Mouse (Mus musculus) neutrophil, adult 5-6 weeks (primary cell): ENCODE results near the gene Acap2. TPM values are rescaled to one million over a fixed set of nuclear protein-coding genes. Genes with fewer than 3 reads are reported as not detected.

ENCODE experiments used
- ATAC-seq: fragments of 151-379, 151-347 bp; 2 replicates; pipeline ENCODE4 v1.8.0; 2017; ENCODE audit warnings: mild to moderate bottlenecking, moderate TSS enrichment; ENCODE audit not compliant: insufficient number of reproducible peaks, poor library complexity, low FRiP score, severe bottlenecking; ENCODE audit errors: extremely low read depth
- total RNA-seq: library from RNA; stranded (forward); fragments of 200-1000 nt; gene quantifications from 2 replicates; pipeline ENCODE4 v1.2.3, GENCODE M21; 2017

The Acap2 gene
- total RNA-seq, 1 experiment from 2014 or later, result 125 TPM

DNA sequence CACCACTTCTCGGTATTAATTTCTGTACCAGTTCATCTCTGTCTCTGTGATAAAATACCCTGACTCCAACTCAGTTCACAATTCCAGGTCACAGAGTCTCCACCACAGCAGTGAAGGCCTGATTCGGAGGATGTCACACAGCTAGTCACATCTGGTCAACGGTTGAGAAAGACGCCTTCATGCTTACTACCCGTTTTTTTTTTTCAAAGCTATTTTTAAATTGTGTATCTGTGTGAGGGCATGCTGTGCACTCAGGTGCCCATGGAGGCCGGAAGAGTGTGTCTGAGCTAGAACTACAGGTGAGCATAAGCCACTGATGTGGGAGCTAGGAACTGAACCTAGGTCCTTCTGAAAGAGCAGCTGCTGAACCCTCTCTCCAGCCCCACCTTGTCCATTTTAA is 136.3 kb downstream of the Acap2 start:
- no peak for ATAC-seq

DNA sequence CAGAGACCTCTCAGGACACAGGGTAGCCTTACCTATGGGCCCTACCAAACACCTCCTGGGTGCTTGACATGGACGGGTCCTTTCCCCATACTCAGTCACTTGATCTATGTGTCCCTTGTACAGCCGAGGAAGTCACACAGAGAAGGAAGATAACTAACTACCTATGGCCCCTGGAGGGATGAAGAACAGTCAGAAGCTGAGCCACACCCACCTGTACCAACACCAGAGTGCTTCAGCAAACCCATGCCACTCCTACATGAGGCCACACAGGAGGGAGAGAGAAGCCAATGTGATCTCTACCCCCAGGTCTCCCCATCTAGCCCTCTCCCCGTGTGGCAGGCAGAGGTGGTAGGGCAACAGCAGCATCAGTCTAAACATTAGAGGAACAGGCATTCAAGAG is 138.1 kb downstream of the Acap2 start:
- ATAC-seq, result no peak

DNA sequence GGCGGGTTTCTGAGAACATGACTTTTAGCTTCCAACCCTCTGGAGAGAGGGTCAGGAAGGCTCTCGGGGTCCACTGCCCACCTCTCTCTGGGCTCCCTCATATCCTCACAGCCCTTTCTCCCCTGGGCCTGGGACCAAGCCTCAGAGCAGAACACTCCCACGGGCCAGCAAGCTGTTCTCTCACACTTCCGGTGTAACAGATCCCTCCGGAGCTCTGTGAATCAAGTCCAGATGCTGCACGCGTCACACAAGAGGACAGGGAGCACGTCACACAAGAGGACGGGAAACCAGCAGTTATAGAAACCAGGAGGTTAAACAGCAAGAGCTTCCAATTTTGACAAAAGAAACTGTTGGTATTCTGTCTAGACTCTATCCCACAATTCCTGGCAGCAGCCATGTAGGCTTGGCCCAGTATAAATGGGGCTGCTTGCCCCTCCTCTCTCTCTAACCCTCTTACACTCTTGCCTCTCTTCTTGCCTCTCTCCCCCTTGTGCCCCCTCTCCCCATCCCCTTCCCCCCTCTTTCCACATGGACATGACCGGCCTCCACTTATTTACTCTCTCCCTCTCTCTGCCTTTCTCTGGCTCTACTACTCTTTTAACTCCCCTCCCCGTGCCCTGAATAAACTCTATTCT is 139.7 kb downstream of the Acap2 start:
- ATAC-seq, result no peak

DNA sequence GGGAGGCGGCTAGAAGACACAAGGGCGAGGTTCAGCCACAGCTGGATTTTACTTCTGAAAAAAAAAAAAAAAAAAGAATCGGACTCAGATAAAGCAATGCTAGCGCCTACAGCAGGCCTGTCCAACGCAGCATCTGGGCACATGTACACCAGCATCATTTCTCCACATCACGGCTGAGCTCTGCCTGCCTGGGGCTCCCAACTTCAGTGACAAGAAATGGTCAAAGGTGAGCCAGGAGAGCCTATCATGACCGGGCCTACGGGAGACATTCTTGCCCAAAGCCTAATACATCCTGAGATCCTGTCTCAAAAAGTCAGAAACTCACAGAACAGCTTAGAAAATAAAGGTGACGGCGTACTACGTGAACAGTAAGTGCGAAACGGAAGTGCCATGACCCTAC is 140.3 kb downstream of the Acap2 start:
- no peak for ATAC-seq

DNA sequence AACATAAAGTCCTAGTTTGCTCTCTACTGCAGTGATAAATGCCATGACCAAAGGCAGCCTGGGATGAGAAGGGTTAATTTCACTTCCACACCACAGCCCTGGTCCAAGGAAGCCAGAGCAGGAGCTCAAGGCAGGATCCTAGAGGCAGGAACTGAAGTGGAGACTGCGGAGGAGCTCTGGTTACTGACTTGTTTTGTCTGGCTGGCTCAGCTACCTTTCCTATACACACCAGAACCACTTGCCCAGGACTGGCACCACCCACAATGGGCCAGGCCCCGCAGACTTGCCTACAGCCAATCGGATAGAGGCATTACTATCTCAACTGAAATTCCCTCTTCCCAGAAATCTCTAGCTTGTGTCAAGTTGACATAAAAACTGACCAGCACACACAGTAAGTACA is 140.8 kb downstream of the Acap2 start:
- no peak for ATAC-seq

DNA sequence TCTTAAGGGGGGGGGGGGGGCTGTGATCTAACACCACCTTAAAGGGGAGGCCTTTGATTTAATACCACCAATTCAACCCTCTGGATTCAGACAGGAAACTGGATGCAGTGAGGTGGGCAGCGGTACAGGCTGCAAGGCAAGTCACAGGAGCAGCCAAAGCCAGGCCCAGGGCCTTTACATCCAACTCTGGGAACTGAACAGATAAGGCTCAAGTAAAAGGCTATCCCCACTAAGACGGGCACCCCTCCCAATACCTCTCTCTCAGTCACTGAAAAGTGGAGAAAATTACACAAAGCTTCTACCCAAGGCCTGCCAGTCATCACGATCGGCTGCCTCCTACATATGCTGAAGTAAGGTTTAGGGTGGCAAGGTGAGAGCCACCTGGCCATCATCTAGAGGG is 141.3 kb downstream of the Acap2 start:
- no peak for ATAC-seq

DNA sequence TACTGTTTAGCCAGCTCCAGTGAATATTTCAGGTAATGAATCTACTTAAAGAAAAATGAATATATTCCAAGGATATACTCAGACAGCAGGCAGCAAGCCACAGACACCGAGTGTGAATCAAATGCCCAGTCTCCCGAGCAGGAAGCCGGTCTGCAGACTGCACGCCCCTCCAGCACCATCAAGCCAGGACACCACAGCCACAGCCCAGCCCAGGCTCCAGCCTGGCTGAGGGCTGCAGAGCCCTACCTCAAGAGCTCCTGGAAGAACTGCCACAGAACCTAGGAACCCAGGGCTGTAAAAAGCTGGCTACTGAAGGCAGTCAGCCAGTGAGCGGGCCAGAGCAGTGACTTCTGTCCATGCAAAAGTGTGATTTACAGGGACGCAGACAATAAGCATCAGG is 148.2 kb downstream of the Acap2 start:
- ATAC-seq, result no peak

DNA sequence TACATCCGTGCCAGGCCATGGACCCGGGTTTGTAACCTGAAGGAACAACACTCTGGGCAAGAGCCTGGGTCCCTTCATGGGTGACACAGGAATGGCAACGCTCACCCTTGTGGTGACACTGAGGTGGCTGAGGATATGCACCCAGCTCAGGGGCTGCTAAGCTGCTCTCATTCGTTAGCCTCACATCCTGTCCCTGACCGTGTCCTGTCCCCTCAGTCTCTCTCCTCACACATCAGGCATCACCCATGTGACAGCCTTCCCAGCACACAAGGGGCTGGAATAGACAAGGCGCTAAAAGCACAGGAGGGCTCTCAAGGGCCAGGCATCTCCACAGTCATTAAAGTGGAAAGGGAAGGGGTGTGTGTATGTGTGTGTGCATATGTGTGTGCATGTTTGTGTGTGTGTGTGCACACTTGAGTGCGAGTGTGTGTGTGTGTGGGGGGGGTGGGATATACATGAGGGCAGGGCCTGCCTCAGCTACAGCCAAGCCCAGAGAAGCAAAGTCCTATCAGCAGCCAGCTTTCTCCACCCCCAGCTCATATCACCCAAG is 148.8 kb downstream of the Acap2 start:
- ATAC-seq, result no peak

DNA sequence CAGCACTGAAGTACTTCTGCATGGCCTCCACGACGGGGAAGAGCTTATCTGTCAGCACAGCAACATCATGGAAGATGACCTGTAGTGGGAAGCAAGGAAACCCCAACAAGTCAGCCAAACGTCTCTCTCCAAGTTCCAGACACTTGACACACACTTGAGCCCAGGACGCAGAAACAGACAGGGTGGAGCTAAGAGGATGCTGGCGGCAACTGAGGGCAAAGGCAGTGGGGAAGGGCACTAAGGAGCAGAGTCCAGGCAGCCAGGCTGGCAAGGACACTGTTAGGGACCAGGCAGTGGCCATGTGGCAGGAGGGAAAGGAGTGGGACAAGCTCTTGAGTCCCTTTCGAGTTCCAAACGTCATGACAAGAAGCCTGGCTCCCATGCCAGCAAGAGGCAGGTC is 150.3 kb downstream of the Acap2 start:
- ATAC-seq, result no peak

DNA sequence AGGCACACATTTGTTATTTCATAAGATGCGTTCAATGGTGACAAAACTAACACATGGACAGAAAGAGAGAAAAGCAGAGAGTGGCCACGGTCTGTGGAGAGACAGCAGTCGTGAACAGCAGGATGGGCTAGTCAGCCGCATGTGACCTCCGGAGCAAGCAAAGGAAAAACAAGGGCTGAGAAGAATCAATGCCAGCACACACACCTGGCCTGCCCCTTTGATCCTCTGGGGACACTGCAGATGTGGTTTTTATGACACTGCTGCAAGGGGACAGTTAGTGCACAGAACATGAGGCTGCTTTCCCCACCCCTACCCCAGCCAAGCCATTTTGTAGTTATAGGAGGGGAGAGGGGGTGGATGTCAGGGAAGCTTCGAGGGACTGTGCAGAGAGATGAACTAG is 152.9 kb downstream of the Acap2 start:
- no peak for ATAC-seq

DNA sequence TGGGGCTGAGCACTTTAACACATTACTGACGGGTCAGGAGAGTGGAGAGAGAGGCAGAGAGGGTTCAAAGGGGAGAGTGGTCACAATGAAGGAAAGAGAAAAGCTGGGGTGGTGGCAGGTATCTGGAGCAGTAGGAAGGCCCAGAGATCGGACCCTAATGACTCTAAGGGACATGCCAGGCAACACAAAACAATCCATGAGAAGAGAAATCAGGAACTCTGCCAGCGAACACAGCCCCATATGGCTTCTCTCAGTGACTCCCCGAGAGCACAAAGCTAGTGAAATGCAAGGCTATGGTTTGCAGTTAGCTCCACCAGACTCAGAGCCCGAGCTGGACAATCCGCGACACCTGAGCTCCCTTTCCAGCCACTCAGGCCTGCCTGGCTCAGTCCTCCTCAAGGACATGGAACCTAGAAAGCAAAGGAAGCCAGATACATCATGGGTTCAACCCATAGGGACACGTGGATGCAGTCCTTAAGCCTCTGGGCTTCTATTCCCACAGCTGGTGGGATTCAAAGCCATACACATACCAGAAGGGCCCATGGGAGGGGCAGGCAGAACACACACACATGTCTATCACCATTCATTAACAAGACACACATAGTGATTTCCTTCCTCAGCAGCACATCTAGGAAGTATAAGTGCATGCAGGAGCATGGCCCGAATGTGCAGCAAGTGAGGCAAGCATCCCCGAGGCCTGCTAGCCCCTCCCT is 153.7 kb downstream of the Acap2 start:
- ATAC-seq, result no peak

DNA sequence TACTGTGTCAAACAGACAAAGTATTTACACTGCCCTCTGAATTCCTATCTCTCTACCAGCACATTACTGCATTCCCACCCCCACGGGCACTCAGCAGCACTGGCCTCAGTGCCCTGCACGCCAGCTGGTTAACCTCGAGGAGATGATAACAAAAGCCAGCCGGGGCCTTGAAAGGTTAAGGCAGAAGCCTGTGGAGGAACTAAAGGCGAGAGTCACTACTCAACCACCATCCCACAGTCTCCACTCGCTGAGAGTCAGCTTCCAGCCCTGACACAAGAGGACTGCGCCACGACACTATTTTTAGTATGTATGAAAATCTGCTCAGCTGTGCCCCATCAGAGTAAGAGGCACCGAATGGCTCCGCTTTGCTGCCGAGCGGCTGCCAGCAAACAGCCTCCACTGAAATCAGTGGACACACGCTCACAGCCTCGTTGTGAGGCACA is 154.8 kb downstream of the Acap2 start:
- no peak for ATAC-seq

DNA sequence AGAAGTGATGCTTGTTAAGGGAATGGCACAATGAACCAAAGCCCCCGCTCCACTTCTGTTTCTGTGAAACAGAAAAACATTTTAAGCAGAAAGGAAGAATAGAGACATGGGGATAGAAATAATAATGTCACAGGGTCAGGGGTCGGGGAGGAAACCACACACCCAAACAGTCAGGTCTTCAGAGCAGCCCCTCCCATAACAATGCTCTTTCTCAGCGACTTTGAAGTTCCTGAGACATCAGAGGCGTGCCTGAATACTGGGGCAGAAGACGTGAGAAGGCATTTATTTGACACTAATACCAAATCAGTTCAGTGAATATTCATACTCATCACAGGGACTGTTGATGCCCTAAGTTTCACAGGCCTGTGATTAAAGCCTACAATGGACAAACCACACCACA is 155.8 kb downstream of the Acap2 start:
- no peak for ATAC-seq

DNA sequence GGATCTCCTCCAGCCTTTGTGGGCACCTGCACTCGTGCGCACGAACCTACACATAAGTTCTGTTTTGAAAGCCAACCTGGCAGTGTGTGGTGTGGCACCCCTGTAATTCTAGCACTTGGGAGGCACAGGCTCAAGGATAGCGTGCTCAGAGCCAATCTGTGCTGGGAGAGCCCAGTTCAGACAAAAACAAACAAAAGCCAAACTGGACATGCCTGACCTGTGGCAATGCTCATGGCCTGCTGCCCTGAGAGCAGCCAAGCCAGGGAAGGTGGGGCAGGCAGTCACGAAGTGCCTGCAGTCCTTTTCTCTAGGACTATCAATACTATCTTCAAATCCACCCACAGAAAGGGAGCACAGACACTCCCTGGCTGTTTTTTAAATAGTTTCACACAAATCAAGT is 157.9 kb downstream of the Acap2 start:
- no peak for ATAC-seq

Other genes starting within 250 kb of the Acap2 start
- 5.9 and 7.0 TPM in 2 replicates for gene Xxylt1, start 119.8 kb downstream of the Acap2 start, total RNA-seq
- 151 and 167 TPM in 2 replicates for gene Ppp1r2, start 74.0 kb upstream of the Acap2 start, total RNA-seq
- 1.9 TPM in 1 of 2 replicates, not detected in the other for gene Apod, start 113.6 kb upstream of the Acap2 start, total RNA-seq
- 2.8 and 7.4 TPM in 2 replicates for gene Bdh1, start 221.0 kb upstream of the Acap2 start, total RNA-seq